Mouse (Mus musculus): ENCODE data around the gene Cacna1d. TPM values are rescaled to one million over a fixed set of nuclear protein-coding genes. Genes with fewer than 3 reads are reported as not detected.

Cacna1d gene
- total and polyA plus RNA-seq, 3 experiments: 0.04 to 0.66 (median 0.08) TPM

- no peak for DNase-seq (ENCODE audit: extremely low read depth)
- dilution Hi-C loops (cut with MboI; ENCODE audit: extremely low pct_ligation_motif_present, extremely low pct_unique_long_range_greater_than_20kb, low sequenced_read_pairs): no loop called here
- H3K9ac ChIP-seq (ENCODE audit: insufficient read depth, low read depth): no peak overlapping the region
- H3K4me2 ChIP-seq (ENCODE audit: insufficient read depth, low read depth, poor library complexity, severe bottlenecking): no peak overlapping the region
- peaks cover 3% of the 10 kb centered on the region for H3K9me3 ChIP-seq (replicated peaks; ENCODE audit: low read length)
- no peaks in the 10 kb centered on the region for H3K27me3 ChIP-seq (replicated peaks)
- in situ Hi-C loops (cut with MboI; ENCODE audit: low pct_ligation_motif_present, low pct_unique_long_range_greater_than_20kb, low sequenced_read_pairs): no loop called here
- H3K27ac ChIP-seq (ENCODE audit: insufficient read depth, low read depth): no peak overlapping the region
- H3K79me2 ChIP-seq (replicated peaks; ENCODE audit: control insufficient read depth, extremely low read depth, insufficient read depth, poor library complexity, severe bottlenecking): no peaks in the 10 kb centered on the region
- H3K4me3 ChIP-seq (replicated peaks in 1 of 3; ENCODE audit: low read depth in 2 of 3, low read length in 2 of 3, poor library complexity in 1 of 3): no peak overlapping the region
- H3K36me3 ChIP-seq (replicated peaks in 1 of 2; ENCODE audit: control insufficient read depth in 1 of 2, insufficient read depth in 1 of 2, low read length in 1 of 2): no peaks in the 10 kb centered on the region
- TF ChIP-seq GABPA (IDR thresholded peaks at IDR 0.05; ENCODE audit: insufficient replicate concordance, low read depth, low read length) (no peak), TCF12 (IDR thresholded peaks at IDR 0.05; ENCODE audit: low read depth, low read length) (no peak), MAX (IDR thresholded peaks at IDR 0.05; ENCODE audit: low read length) (no peak), ETS1 (conservative IDR thresholded peaks at IDR 0.05; ENCODE audit: low read depth, low read length) (no peak), E2F4 (IDR thresholded peaks at IDR 0.05; ENCODE audit: insufficient replicate concordance, low read depth, low read length) (no peak)
- H3K4me1 ChIP-seq (ENCODE audit: control insufficient read depth in 1 of 2, insufficient read depth in 2 of 2): peaks cover 6 to 28% of the 10 kb centered on the region in 2 experiments
Observed at GRCm38 (mm10) chr14:30196959-30197358, 294.3 kb downstream of the Cacna1d start.

DNA sequence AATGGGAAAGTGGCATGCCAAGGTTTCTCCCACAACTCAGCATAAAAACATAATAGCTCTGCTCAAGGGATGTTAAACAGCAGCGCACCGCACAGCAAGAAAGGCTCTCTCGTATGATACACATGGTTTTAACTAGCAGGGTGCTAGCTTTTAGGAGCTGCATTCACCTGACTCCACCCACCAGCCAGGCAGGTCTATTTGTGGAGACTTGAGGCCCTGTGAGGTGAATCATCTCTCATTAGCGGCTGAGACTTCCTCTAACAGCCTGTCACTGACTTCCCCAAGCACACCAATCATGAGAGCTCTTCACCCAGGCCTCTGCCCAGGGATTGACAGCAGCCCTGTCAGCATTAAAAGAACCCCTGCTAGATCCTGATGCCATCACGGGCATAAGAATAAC lies 295.0 kb downstream of the Cacna1d start:
- in situ Hi-C loops (cut with MboI; ENCODE audit: low pct_ligation_motif_present, low pct_unique_long_range_greater_than_20kb, low sequenced_read_pairs) (no loop called here), dilution Hi-C loops (cut with MboI; ENCODE audit: extremely low pct_ligation_motif_present, extremely low pct_unique_long_range_greater_than_20kb, low sequenced_read_pairs) (no loop called here)
- no peaks in the 10 kb centered on the region for H3K79me2 ChIP-seq (replicated peaks; ENCODE audit: control insufficient read depth, extremely low read depth, insufficient read depth, poor library complexity, severe bottlenecking)
- peak; percentile 96 for DNase-seq (ENCODE audit: extremely low read depth)
- peak overlapping the region; percentile 54 for H3K4me2 ChIP-seq (ENCODE audit: insufficient read depth, low read depth, poor library complexity, severe bottlenecking)
- peaks cover 3% of the 10 kb centered on the region for H3K9me3 ChIP-seq (replicated peaks; ENCODE audit: low read length)
- H3K36me3 ChIP-seq (replicated peaks in 1 of 2; ENCODE audit: control insufficient read depth in 1 of 2, insufficient read depth in 1 of 2, low read length in 1 of 2): no peaks in the 10 kb centered on the region
- no peaks in the 10 kb centered on the region for H3K27me3 ChIP-seq (replicated peaks)
- H3K27ac ChIP-seq (ENCODE audit: insufficient read depth, low read depth): no peak overlapping the region
- H3K9ac ChIP-seq (ENCODE audit: insufficient read depth, low read depth): peak overlapping the region; percentile 23; the same call in 1 of the 2 replicates
- peaks cover 6 to 28% of the 10 kb centered on the region in 2 experiments for H3K4me1 ChIP-seq (ENCODE audit: control insufficient read depth in 1 of 2, insufficient read depth in 2 of 2)
- TF ChIP-seq POLR2A (IDR thresholded peaks at IDR 0.05; ENCODE audit: low read depth, low read length): peak; percentile 69
- peak; percentile 6; the same call in 1 of the 2 replicates for TF ChIP-seq RAD21 (IDR thresholded peaks at IDR 0.05; ENCODE audit: low read depth, low read length)
- peak; percentile 96 for TF ChIP-seq MEF2A (IDR thresholded peaks at IDR 0.05; ENCODE audit: borderline replicate concordance, low read depth, low read length)
- no peak; the same call in 1 of the 2 replicates for TF ChIP-seq JUN (IDR thresholded peaks at IDR 0.05; ENCODE audit: insufficient read depth, low read depth, low read length)
- TF ChIP-seq MYC (IDR thresholded peaks at IDR 0.05; ENCODE audit: low read depth, low read length): peak; percentile 76; the same call in 1 of the 2 replicates
- peak; percentile 74 for TF ChIP-seq ELF1 (IDR thresholded peaks at IDR 0.05; ENCODE audit: low read depth, low read length)
- peak; percentile 22; the same call in 1 of the 2 replicates for TF ChIP-seq IRF4 (IDR thresholded peaks at IDR 0.05; ENCODE audit: low read depth, low read length)
- TF ChIP-seq E2F4 (IDR thresholded peaks at IDR 0.05; ENCODE audit: insufficient replicate concordance, low read depth, low read length): no peak
- peak; percentile 86 for TF ChIP-seq TBP (conservative IDR thresholded peaks at IDR 0.05; ENCODE audit: low read depth, low read length)
- TF ChIP-seq NELFE (IDR thresholded peaks at IDR 0.05; ENCODE audit: low read depth, low read length): peak; percentile 43
- no peak; the same call in 1 of the 2 replicates for TF ChIP-seq MAX (IDR thresholded peaks at IDR 0.05; ENCODE audit: low read length)
- 0 out of 2 replicates have a peak, but pooled peaks have one; percentile 25 for TF ChIP-seq HCFC1 (IDR thresholded peaks at IDR 0.05; ENCODE audit: low read depth, low read length)
- TF ChIP-seq BHLHE40 (IDR thresholded peaks at IDR 0.05; ENCODE audit: low read depth, low read length): peak; percentile 34; the same call in 1 of the 2 replicates
- no peak for TF ChIP-seq CHD2 (IDR thresholded peaks at IDR 0.05; ENCODE audit: low read length)
- no peak for TF ChIP-seq KAT2A (IDR thresholded peaks at IDR 0.05; ENCODE audit: insufficient replicate concordance, low read length)
- no peak for TF ChIP-seq GABPA (IDR thresholded peaks at IDR 0.05; ENCODE audit: insufficient replicate concordance, low read depth, low read length)
- TF ChIP-seq SMC3 (IDR thresholded peaks at IDR 0.05; ENCODE audit: low read depth, low read length): no peak
- TF ChIP-seq ETS1 (conservative IDR thresholded peaks at IDR 0.05; ENCODE audit: low read depth, low read length): peak; percentile 60
- peak; percentile 49; the same call in 1 of the 2 replicates for TF ChIP-seq EP300 (IDR thresholded peaks at IDR 0.05; ENCODE audit: low read length)
- peak; percentile 55; the same call in 1 of the 2 replicates for TF ChIP-seq TCF12 (IDR thresholded peaks at IDR 0.05; ENCODE audit: low read depth, low read length)
- TF ChIP-seq MAFK (IDR thresholded peaks at IDR 0.05; ENCODE audit: insufficient replicate concordance, low read length): no peak
- H3K4me3 ChIP-seq (replicated peaks in 1 of 3; ENCODE audit: low read depth in 2 of 3, low read length in 2 of 3, poor library complexity in 1 of 3): no peak overlapping the region

Data from CH12.LX (cell line).